Mouse (Mus musculus) megakaryocyte progenitor cell, adult 5-6 weeks (primary cell): ENCODE measurements around the gene Srsf6. TPM values are rescaled to one million over a fixed set of nuclear protein-coding genes. Genes with fewer than 3 reads are reported as not detected.

Experiments used
- ATAC-seq: replicated peaks from 2 replicates; pipeline ENCODE4 v1.8.0; 2016; ENCODE audit warnings: mild to moderate bottlenecking, moderate TSS enrichment, inconsistent platforms; ENCODE audit not compliant: poor library complexity
- total RNA-seq, 2 experiments: library from RNA; stranded (forward) in 1 of 2; stranded (reverse) in 1 of 2; fragments of 157-497, 149-512 nt in 1 of 2; fragments of 200-1000 nt in 1 of 2; gene quantifications; 2 replicates each; pipeline versions ENCODE4 v1.2.3 to v1.2.4; 2015 to 2017

Gene Srsf6
- total RNA-seq, 2 experiments from 2014 or later, result 221 to 254 TPM

- peak; percentile 53 for ATAC-seq
Observed at GRCm38 (mm10) chr2:162931674-162932650, 634 bp downstream of the Srsf6 start.

GRCm38 (mm10) chr2:162932706-162933105 is 1.4 kb downstream of the Srsf6 start:
- ATAC-seq, result no peak

GRCm38 (mm10) chr2:162934421-162934820 is 3.1 kb downstream of the Srsf6 start:
- no peak for ATAC-seq

- ATAC-seq, result no peak
Observed at GRCm38 (mm10) chr2:162935700-162936099, 4.4 kb downstream of the Srsf6 start.

- ATAC-seq, result peak; percentile 32
Observed at GRCm38 (mm10) chr2:162939562-162939961, 8.2 kb downstream of the Srsf6 start.

- ATAC-seq, result peak; percentile 23
Observed at GRCm38 (mm10) chr2:162943148-162943846, 12.0 kb downstream of the Srsf6 start, which contains the start of gene L3mbtl1. Gene L3mbtl1 (plus strand): TSS chr2:162943472.

- no peak for ATAC-seq
Observed at GRCm38 (mm10) chr2:162943931-162944330, 12.6 kb downstream of the Srsf6 start.

- ATAC-seq, result no peak
Observed at GRCm38 (mm10) chr2:162946964-162947363, 15.6 kb downstream of the Srsf6 start.

- ATAC-seq, result no peak
Observed at GRCm38 (mm10) chr2:162947736-162948135, 16.4 kb downstream of the Srsf6 start.

- ATAC-seq, result no peak
Observed at GRCm38 (mm10) chr2:162948221-162948620, 16.9 kb downstream of the Srsf6 start.

GRCm38 (mm10) chr2:162950776-162951175 is 19.4 kb downstream of the Srsf6 start:
- ATAC-seq, result no peak

- peak; percentile 67 for ATAC-seq
Observed at GRCm38 (mm10) chr2:162956843-162957242, 25.5 kb downstream of the Srsf6 start.

GRCm38 (mm10) chr2:162961321-162961720 is 30.0 kb downstream of the Srsf6 start:
- ATAC-seq, result no peak

- peak; percentile 52 for ATAC-seq
Observed at GRCm38 (mm10) chr2:162966734-162967133, 35.4 kb downstream of the Srsf6 start.

- peak; percentile 84 for ATAC-seq
Observed at GRCm38 (mm10) chr2:162968357-162968756, 37.0 kb downstream of the Srsf6 start.

- no peak for ATAC-seq
Observed at GRCm38 (mm10) chr2:162969101-162969500, 37.8 kb downstream of the Srsf6 start.

- no peak for ATAC-seq
Observed at GRCm38 (mm10) chr2:162970896-162971295, 39.6 kb downstream of the Srsf6 start.

- ATAC-seq, result peak; percentile 47
Observed at GRCm38 (mm10) chr2:162972752-162973151, 41.4 kb downstream of the Srsf6 start.

GRCm38 (mm10) chr2:162973206-162973605 is 41.9 kb downstream of the Srsf6 start:
- no peak for ATAC-seq

GRCm38 (mm10) chr2:162973637-162974036 is 42.3 kb downstream of the Srsf6 start:
- ATAC-seq, result no peak

- no peak for ATAC-seq
Observed at GRCm38 (mm10) chr2:162975157-162975775, 43.9 kb downstream of the Srsf6 start.
